Mouse (Mus musculus): ENCODE measurements around the gene Hscb.

Hscb gene

DNA sequence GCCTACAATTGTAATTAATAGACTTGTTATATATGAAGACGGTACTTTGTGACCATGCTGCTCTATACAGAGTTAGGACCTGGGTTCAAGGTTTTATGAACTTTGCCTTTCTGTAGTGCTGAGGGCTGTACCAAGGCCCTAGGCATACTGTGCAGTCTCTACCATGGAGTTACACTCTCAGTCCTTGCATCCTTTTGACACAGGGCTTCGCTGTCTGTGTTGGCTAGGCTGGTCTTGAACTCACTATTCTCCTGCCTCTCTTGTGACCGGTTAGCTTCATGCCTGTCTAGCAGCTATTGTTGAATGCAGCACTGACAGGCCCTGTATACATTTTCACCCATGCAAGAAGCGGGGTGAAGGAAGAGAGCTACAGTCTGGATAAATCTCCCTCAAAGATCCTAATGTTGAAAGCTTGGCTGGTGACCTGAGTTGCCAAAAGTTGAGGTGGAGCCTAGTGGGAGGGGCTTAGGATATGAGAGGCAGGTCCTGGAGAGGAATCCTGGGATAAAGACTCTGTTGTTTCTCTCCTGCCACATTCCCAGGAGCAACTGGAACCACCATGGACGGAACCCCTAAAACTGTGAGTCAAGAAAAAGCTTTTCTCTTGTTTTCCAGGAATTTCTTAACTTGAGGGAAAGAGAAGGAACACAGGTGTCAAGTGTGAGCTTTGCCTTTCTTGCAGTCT lies 8.4 kb downstream of the Hscb start:
- DNase-seq (ENCODE audit: low spot score): no peak

DNA sequence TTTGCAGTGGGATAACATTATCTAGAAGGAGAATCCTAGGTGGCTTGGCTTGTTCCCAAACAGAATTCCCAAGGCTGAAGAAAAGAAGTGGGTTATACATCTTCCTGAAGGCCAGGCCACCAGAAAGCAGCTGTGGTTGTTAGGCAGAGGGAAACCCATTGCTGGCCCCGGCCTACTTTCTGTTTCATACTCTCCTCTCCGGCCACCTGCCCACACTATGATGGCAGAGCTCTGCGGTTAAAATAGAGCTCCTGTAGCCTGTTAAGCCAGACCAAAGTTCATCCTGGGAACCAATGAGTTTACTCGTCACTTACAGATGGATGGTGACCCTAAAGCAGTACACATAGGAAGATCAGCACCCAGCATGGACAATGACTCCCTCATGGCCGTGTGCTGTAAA lies 12.0 kb downstream of the Hscb start:
- DNase-seq (ENCODE audit: low spot score): no peak

DNA sequence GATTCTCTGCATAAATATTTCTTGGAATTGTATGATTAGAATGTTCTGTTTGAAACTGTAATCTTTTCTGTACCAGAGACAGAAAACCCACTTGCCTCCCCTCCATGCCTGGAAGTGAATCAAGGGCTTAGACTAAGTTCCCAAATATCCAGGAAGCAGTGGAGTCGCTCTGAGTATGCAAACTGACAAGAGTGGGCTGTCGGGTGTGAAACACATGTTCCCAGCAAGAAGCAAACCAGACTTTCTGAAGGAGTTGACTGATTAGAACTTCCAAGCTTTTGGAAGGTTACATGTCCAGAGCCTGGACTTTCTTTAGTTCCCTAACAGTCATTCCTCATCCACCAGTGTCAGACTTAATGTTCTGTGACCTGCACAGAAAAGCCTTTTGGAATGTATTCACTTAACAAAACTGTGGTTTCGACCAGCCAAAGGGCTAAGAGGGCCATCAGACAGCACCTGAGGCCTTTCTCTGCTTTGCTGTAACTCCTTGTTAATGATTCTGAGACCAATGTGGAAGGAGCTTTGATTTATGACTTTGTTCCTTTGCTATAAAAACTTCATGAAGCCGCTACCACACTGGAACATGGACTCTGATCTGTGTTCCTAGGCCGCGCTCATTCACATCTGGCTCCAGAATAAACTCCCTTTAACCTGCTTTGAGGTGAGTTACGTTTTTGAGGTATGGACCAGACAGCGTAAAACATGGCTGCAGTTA lies 12.6 kb downstream of the Hscb start:
- peak; percentile 34 for DNase-seq (ENCODE audit: low spot score)

DNA sequence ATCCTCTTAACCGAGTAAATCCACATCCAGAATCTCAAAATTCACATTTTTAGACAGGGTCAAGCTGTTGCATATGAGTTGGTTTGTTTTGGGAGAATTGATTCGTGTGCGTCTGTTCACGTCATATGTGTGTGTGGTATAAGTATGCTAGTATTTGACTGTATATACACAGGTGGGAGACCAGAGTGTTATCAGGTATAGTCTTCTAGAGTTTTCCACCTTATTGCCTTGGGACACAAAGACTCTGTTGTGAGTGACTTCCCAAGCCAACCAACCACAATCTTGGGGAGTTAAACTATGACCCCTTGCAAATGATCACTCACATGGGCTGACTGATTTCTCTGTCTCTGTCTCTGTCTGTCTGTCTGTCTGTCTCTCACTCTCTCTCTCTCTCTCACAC lies 15.2 kb downstream of the Hscb start:
- no peak for DNase-seq (ENCODE audit: low spot score)

DNA sequence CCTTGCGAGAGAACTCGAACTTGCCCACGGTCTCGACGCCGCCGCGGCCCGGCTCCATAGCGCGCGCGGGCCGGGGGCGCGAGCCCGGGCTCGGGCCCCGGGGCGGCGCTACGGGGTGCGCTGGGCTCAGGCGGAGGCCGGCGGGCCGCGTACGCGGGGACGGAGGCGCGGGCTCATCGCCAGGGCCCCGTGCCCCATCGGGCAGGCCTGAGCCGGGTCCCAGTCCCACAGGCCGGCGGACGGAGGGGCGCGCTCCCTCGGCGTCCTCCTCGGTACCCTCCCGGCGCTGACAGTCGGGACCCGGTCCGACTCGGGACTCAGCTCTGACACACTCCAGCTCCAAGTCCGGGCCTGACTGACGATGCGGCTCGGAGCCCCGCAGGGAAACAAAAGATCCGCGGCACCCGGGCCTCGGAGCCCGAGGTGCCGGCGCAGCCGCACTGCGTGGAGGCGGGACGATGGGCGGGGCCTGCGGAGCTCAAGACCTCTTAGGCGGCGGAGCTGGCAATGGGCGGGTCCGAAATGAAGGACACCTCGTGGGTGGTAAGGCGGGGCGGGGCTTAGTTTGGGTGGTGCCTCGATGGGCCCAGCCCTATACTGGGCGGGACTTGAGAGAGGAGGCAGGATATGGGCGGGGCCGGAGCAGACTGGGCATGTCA lies 29.8 kb downstream of the Hscb start, which contains the start of gene Ulk1:
Gene Ulk1, minus strand, starts transcription at position 431 of the 659 bp plus-strand sequence.
- DNase-seq (ENCODE audit: low spot score): peak; percentile 99

DNA sequence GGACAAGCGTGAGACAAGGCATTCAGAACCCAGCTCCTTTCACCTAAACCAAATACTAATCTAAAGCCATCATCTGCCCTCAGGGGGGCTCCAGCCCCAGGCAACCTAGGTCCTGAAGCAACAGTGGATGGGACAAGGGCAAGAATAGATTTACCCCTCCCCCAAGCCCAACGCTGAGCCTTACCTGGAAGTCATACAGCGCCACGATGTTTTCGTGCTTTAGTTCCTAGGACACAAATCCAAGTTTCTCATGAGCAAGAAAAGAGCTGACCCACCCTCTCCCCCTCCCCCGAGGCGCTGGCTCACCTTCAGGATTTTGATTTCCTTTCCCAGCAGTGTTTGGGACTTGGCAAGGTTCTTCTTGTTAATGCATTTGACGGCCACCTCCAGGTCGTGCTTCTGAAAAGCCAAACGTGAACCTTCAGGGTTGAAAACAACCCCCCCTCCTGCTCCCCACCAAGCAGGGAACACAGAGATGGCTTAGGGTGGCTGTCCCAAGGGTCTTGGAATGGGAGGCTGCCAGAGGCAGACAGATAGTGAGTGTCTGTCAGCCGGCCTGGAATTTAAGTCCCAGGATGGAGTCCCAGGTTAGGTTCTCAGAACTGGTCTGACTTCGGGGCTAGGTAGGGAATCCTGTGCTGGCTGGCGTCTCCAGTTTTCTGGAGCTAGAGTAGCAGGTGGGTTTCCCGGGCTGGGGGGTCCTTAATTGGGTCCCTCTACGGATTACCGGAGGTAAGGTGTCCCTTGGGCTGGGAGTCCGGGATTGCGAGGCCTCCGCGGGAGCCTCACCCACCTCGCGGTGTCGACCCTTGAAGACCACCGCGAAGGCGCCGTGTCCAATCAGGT lies 30.5 kb downstream of the Hscb start:
- peak; percentile 36 for DNase-seq (ENCODE audit: low spot score)

DNA sequence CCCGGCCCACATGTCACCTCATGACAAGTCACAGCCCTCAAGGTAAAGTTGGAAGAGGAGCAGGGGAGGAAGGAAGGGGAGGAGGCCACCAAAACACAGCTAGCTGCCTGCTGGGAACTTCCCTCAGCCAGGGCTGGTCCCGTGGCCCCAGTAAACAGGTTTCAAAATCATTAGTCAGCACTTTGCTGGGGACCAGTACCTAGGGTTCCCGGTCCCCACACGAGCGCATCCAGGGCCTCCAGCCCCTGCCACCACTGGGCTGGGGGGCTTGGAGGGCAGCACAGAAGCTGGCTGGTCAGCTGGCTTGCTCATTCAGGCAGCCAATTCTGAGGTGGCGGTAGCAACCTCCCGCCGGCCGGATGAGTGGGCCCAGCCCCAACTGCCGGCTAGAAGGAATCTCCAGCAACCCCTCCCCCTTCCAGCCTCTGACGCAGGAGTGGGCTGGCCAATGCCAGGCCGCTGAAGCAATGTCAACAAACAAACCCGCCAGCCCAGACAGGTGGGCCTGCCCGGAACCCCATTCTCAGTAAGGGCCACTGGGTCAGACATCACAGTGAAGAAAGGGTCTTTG lies 31.4 kb downstream of the Hscb start:
- DNase-seq (ENCODE audit: low spot score): peak; percentile 90

DNA sequence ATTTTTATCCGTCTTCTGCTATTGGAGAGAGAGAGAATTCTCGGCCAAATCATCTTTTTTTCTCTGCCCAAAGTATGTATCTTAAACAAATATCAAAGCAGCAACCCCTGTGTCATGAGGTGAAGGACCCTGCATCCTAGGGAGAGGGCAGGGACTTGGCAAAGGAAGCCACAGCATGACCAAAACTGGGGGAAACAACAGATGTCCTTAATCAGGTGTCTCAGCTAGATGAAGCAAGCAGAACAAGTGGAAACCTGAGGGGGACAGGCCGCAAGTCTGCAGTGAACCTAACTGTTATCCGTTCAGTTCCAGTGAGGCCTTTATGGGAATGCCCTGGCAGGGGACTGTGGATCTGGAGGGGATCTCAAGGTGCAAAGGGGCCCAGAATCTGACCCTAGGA lies 32.1 kb downstream of the Hscb start:
- DNase-seq (ENCODE audit: low spot score): no peak

DNA sequence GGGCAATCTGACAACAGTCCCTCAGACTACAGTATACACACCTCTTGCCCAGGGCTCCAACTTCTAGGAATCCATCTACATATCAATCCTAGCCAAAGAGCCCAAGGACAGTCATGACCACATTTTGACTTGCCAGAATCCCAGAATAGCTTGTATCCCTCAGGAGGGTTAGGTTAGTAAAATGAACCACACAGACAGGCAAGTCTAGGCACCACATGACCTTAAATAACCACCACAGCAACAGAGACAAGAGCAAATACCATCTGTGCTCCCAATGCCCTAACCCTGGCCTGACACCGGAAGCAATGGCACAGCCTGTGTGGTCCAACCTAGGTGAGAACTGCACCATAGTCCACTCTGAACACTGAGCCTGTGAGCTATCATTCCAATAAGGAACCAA lies 32.9 kb downstream of the Hscb start:
- no peak for DNase-seq (ENCODE audit: low spot score)

DNA sequence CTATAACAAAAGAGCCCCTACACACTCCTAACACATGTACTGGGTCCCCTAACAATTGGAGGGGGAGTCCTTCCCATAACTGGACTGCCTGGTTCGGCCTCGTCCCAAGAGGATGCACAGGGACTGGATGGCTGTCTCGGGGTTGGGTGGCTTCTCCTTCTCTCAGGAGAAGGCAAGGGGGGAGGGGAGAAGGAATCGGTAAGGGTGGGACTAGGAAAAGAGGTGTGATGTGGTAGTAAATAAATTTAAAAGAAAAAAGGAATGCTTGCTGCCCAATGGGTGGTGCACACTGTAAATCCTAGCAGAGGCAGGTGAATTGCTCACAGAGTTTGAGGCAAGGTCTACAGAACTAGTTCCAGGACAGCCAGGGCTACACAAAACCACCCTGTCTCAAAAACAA lies 33.4 kb downstream of the Hscb start:
- DNase-seq (ENCODE audit: low spot score): no peak

DNA sequence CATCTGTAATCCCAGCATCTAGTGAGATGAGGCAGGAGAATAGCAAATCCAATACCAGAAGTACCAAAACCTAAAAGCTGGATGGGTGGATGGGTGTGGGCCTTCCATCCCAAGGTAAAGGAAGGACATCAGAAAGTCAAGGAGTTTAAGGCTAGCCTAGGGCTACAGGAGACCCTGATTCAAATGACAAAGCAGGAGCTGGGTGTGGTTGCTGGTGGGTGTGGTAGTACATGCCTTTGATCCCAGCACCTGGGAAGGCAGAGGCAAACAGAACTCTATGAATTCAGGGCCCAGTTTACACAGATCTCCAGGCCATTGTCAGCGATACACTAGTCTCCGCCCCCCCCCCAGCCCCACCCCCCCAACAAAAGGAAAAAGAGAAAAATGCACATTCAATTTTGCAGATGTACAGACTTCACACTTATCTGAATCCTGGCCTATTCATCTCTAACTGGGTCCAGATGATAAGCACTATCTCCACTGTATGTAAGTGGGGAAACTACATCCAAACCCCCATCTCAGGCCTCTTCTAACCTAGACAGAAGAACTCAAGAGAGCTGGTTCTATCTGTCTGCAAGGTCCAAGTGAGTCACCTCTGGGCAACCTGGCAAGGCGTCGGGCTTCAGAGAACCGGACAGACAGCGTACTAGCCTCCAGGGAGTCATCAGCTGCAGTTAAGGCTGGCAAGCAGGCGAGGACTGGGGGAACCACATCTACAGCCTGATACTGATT lies 35.4 kb downstream of the Hscb start:
- no peak for DNase-seq (ENCODE audit: low spot score)

DNA sequence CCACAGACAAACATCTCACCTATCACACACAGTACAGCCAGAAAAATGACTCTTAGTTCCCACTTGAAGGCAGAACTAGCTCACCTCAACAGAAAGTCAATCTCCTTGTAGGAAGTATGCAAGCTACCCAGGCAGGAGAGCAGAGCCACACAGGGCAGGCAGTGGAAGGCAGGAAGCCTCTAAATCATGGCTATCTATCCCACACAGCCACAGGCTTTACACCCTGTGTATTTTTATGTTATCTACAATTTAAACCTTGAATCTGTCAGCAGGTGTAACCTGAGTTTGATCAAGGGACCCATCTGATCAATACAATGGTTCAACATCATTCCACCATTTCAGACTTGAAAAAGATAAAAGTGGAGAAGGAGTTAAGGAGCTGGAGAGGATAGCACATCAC lies 36.8 kb downstream of the Hscb start:
- DNase-seq (ENCODE audit: low spot score): no peak

DNA sequence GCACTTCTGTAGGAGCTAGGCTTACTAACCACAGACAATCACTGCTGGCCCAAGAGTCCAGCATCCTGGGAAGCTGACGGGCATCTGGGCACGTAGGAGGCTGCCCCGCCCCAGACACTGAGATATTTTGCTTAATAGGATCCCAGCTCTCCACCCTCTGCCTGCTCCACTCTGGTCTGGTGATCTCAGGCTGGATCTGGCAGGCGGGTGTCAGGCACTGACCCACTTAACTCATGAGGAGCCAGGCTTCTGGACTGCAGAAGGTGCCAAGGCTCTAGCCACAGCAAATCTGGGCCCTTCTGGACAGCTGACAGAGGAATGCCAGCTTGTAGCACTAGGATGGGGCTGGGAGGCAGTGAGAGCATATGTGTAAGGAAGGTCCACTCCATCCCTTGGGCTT lies 37.4 kb downstream of the Hscb start:
- no peak for DNase-seq (ENCODE audit: low spot score)

DNA sequence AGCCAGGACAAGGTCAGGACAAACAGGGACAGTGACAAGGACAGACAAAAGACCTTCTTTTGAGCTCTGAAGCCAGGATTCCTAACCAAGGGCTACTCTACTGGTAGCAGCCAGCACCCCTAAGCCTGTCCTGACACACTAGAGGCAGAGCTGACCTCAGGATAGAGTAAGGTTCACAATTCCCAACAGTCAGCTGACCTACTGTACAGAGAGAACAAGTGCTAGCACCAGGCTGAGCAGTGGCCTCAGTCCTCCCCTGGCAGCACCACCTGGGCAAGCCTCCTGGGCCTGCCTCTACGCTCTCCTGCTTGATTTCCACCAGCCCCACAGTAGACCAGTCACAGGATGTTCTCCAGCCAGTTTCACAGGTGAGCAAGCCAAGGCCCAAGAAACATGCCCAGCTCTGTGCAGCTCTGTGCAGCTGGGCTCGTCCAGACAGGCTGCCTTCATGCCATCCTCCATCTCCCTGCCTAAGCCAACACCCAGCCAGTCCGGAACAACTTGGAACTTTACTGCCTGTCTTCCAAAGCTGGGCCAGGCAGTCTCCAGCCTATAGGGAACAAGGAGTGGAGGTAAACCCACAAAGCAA lies 38.4 kb downstream of the Hscb start:
- DNase-seq (ENCODE audit: low spot score): no peak

DNA sequence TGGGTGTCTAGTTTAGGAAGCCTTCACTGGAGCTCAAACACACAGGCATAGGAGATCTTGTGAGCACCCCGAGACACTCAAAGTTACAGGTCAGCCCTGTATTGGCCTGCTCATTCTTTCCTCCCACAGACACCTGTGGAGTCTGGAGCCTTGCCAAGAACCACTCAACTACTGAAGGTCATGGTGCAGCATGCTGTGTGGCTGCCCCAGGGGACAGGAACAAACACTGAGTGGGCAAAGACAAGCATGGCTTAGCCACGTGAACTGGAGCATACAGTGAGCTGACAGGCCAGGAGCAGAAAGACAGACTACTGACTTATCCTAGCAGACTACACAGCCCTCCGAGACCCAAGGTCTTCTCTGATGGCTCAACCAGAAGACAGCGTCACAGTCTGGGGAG lies 41.9 kb downstream of the Hscb start:
- DNase-seq (ENCODE audit: low spot score): no peak

DNA sequence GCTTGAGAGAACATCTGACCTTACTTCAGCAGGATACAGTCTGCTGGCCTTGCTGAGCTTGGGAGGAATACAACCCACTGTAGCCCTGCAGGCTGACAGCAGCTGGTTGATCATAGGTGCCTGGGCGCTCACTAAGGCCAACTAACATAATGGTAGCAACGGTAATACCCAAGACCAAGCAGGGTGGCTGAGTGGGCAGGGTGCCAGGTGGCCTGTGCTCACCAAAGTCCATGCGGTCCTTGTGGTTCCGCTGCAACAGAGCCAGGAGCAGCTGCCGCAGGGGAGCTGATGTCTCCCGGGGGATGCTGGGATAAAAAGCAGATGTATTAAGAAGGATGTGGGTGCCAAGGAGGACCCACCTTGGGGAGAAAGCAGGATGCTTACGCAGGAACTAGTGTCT lies 45.2 kb downstream of the Hscb start:
- no peak for DNase-seq (ENCODE audit: low spot score)

DNA sequence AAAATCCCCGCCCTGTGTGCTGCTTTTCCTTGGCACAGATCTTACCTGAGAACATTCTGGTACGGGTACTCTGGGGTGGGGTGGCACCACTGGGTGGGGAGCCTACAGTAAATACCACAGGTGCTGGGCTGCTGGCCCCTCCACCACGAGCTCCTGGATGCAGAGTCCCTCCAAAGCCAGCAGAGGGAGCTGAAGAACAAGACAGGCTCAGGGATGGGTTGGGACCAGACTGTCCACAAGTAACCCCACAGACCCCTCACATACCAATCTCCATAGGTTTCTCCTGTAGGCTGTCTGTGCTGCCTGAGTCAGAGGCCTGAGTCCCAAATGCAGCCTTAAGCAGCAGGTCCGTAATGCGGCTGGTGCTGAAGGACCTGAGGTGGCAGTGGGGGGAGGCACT lies 50.9 kb downstream of the Hscb start:
- peak; percentile 31 for DNase-seq (ENCODE audit: low spot score)

DNA sequence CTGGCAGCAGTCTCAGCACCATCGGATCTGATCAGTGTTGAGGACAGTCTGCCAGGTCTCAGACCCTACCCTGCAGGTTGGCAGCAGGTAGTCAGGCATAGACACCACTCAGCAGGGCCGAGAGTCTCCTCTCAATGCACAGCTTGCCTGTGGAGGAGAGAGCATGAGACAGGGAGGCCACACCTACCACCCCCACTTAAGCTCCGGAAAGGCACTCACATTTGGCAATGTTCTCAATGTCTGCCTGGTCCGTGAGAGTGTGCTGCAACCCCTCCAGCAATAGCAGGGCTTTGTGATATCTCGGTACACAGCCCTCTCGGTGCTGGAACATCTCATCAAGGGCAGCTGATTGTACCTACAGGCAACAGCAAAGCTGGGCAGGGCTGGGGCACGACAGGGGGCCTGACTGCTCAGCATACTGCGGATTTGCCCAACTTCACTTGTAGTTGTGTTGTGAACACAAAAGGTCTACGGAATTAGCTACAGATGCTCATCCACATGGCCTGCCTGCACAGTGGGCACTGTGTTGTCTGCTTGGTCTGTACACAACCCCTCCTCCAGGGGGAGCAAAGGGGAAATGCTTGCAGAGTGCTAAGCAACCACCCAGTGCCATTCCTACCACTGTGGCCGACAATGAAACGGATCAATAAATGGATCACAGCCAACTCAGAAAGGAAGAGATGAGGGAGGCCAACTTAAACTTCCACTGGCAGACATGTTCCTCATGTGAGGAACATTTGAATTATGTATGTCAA lies 53.3 kb downstream of the Hscb start:
- DNase-seq (ENCODE audit: low spot score): no peak

DNA sequence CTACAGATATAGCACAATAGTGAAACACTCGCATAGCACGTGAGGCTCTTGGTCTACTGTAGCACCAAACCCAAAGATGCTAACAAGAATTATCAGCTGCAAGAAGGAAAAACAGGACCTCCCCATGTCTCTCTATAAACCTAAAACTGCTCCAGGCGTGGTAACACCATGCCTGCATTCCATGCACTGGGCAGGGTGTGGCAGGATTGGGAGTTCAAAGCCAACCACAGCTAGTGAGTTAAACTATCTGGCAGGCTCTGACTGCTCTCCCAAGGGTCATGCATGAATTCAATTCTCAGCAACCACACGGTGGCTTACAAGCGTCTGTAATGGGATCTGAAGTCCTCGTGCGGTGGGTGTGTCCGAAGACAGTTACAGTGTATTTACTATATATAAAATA lies 56.4 kb downstream of the Hscb start:
- no peak for DNase-seq (ENCODE audit: low spot score)

DNA sequence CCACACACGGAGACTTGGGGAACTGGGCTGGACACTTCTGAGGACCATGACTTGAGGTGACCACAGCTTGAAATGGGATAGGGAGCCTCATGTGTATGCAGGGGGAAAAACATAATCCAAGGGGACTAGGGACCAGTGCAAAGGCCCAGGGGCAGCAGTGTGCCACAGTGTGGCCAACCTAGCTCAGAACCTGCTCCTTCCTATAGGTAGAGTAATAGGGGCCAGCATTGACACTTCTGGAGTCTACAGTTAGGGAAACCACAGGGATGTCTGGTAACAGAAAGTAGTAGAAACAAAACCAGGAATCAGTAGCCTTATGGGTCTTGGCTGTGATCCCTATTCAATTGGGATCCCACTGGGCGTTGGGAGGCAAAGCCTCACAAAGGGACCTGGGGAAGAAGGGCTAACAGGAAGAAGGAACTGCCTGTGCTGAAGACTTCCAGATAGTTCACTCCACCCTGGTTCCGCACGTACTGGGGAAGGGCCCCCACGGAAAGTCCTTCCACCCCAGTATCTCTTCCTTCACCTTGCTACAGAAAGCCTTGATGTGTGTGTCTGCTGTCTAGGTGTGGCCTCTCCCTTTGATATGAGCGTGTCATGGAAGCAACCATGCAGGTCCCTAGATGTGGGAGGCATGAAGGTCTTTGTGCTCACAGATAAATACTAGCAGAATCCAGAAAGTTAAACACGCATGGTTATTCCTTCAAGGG lies 57.9 kb downstream of the Hscb start:
- DNase-seq (ENCODE audit: low spot score): no peak
